Mouse (Mus musculus) megakaryocyte, embryonic 14.5 days (primary cell): Measurements from ENCODE around the gene Hectd2. TPM values are rescaled to one million over a fixed set of nuclear protein-coding genes. Genes with fewer than 3 reads are reported as not detected.

Experiments used
- H3K27me3 ChIP-seq: replicated peaks from 2 replicates; pipeline ENCODE3; 2012; ENCODE audit warnings: inconsistent platforms
- H3K36me3 ChIP-seq: replicated peaks from 2 replicates; pipeline ENCODE3; 2012; ENCODE audit warnings: low read length, inconsistent platforms, mixed read lengths
- H3K4me1 ChIP-seq: 2 replicates; pipeline ENCODE4 v1.6.1; 2012; ENCODE audit warnings: inconsistent platforms
- H3K4me3 ChIP-seq: replicated peaks from 2 replicates; pipeline ENCODE3; 2012; ENCODE audit warnings: moderate library complexity, mild to moderate bottlenecking, inconsistent platforms
- H3K9me3 ChIP-seq: 2 replicates; pipeline ENCODE4 v1.6.1; 2012; ENCODE audit warnings: inconsistent platforms
- FLI1 ChIP-seq: IDR thresholded peaks from 2 replicates; pipeline ENCODE4 v1.6.1; 2012; ENCODE audit warnings: low read length, inconsistent platforms, mixed read lengths
- GATA1 ChIP-seq: IDR thresholded peaks from 3 replicates; pipeline ENCODE4 v1.6.1; 2012; ENCODE audit warnings: mixed read lengths, low read length, inconsistent platforms, borderline replicate concordance
- polyA plus RNA-seq: library from polyadenylated mRNA; stranded (reverse); fragments of >175 nt; gene quantifications from 2 replicates; pipeline ENCODE4 v1.2.3, GENCODE M21; 2012; ENCODE audit warnings: low replicate concordance; ENCODE audit not compliant: insufficient read depth

Gene Hectd2
- polyA plus RNA-seq: 0.37 TPM in 1 of 2 replicates, not detected in the other

DNA sequence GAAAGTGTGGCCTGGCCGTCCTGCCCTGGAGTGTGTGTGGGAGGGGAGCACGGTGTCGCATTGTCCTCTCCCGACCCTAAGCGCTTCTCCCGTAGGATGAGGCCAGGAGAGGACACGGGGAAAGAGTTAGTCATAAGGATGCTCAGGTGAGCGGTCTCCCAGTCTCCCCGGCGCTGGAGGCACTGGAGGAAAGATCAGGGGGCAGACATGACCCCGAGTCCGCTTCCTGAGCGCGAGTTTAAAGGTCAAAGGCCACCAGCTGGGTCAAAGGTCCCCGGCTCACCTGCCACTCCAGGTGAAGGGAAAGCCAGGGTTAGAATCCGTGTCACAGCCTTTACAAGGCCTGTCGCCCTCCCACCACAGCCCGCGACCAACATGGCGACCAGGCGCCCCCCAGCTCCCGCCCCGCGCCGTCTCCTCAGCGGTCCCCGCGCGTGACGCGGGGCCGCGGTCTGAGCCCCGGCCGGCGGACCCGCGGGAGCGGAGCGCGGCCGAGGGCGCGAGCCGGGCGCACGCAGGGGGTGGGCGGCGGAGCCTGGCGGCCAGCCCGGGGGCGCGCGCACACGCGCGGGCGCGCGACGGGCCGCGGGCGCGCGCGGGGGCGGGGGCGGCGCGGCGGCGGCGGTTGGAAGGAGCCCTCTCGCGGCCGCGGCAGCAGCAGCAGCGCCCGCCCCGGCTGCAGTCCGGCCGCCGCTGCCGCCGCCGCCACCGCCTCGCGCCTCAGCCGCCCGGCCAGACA lies at the start of gene Hectd2:
Gene Hectd2 (plus strand): TSS at position 594 of the 739 bp plus-strand sequence.
- H3K4me1 ChIP-seq: peaks cover 15% of the 10 kb centered on the region
- peaks cover 16% of the 10 kb centered on the region for H3K27me3 ChIP-seq
- H3K36me3 ChIP-seq: no peaks in the 10 kb centered on the region
- TF ChIP-seq GATA1 (no peak), FLI1 (no peak)
- H3K9me3 ChIP-seq: no peaks in the 10 kb centered on the region
- H3K4me3 ChIP-seq: peak within 1 kb of the TSS; percentile 97

DNA sequence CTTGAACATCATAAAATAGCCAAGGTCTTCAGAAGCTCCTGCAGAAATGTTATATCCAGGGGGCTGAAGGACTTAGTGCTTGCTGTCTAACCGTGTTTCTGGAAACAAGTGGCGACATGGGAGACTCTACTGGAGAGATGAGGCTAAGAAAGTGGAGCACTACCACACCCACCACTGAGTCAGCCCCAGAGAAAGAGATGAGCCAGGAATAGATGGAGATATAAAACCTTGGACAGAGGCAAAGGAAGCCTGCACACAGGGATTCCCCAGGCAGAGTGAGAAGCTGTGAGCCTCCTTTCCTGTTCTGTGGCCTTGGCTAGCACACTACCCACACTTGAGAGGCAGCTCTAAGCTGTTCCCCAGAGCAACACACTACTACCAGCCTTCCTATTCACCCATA lies 49.7 kb upstream of the Hectd2 start:
- no peaks in the 10 kb centered on the region for H3K9me3 ChIP-seq
- H3K4me3 ChIP-seq: no peak overlapping the region
- TF ChIP-seq GATA1 (no peak), FLI1 (no peak)
- H3K27me3 ChIP-seq: no peaks in the 10 kb centered on the region
- peaks cover 15% of the 10 kb centered on the region for H3K4me1 ChIP-seq
- no peaks in the 10 kb centered on the region for H3K36me3 ChIP-seq

DNA sequence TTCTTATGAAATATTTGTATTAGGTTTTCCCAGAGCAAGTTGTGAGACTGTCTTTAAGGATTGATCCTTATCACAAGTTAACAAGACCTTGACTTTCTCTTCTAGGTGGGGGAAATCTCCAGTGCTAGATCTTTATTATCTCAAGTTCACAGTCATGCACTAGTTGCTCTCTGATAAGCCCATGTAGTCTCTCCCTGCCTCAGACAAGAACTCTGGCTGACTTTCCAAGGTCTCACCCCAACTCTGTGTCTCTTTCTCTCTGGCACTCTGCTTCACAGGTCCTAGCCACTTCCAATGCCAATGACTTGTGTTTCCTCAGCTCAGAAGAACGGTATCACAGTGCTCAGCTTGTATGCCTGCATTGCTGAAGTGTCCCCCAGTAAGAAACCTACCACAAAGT lies 43.1 kb upstream of the Hectd2 start:
- Histone ChIP-seq H3K27me3 (peaks cover 5% of the 10 kb centered on the region), H3K4me3 (no peak overlapping the region)
- no peak for TF ChIP-seq GATA1
- TF ChIP-seq FLI1: no peak

DNA sequence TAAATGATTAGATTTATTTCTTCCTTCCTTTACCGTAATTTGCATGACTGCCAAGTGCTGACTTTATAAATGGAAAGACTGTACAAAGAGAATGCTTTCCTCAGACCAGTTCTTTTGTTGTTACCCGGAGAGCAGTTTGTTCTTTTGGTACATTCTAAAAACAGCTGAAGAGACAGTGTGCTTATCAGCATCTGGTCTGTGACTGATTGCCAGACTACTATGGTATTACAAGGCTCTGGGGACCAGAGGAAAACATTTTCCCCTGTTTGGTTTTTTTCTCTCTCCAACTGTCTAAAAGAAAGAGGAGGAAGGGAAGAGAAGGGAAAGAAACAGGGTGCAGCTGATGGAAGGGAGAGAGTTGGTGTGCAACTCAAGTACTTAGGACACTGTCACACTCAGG lies 36.0 kb upstream of the Hectd2 start:
- Histone ChIP-seq H3K36me3 (no peaks in the 10 kb centered on the region), H3K9me3 (no peaks in the 10 kb centered on the region), H3K4me1 (peaks cover 19% of the 10 kb centered on the region), H3K4me3 (no peak overlapping the region), H3K27me3 (peaks cover 21% of the 10 kb centered on the region)
- TF ChIP-seq GATA1 (no peak), FLI1 (no peak)

More for the DNA sequence above, 43.1 kb upstream of the Hectd2 start:
- peaks cover 5% of the 10 kb centered on the region for H3K4me1 ChIP-seq
- no peaks in the 10 kb centered on the region for H3K36me3 ChIP-seq
- H3K9me3 ChIP-seq: no peaks in the 10 kb centered on the region

DNA sequence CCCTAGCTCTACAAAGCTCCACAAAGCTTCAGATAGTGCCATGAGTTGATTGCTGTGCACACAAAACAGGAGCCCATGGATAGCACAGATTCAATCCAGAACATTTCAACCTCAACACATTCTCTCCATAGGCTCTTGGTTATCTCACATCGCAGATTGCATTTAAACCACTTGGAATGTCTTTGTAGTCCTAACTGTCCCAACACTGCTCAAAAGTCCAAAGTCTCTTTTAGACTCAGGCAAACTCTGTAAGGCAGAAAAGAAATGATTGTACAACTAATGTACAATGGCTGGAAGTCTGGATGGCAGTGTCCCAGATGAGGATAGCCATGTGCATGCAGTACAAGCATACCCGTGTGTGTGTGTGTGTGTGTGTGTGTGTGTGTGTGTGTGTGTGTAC lies 32.9 kb upstream of the Hectd2 start:
- H3K4me1 ChIP-seq: peaks cover 21% of the 10 kb centered on the region
- peaks cover 16% of the 10 kb centered on the region for H3K27me3 ChIP-seq
- TF ChIP-seq FLI1 (no peak), GATA1 (no peak)
- no peaks in the 10 kb centered on the region for H3K36me3 ChIP-seq
- no peak overlapping the region for H3K4me3 ChIP-seq
- H3K9me3 ChIP-seq: no peaks in the 10 kb centered on the region

DNA sequence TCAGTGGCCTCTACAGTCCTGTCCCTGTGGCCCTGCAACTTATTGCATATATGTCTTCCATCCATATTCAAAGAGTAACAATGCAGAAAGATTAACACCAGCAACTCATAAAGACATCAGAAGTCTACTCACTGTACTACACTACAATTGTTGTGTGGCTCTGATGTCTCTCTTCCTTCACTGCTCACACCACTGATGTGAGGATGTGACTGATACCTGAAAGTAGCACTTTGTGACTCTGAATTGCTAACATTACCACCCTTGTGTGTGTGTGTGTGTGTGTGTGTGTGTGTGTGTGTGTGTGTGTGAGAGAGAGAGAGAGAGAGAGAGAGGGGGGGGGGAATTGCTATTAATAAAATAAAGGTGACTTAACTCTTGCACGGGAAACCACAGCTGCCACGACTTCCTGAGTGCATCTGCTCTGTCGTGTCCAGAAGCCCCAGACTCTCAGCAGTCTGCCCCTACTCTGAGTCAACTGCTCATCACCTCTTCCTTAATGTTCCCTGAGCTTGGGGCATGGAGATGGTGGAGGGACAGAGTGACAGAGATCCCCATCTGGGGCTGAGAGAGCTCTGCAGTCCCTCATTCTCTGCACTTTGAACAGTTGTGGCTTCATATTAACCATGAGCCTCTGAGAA lies 31.8 kb upstream of the Hectd2 start:
- H3K4me3 ChIP-seq: no peak overlapping the region
- TF ChIP-seq GATA1 (no peak), FLI1 (no peak)
- H3K27me3 ChIP-seq: peaks cover 16% of the 10 kb centered on the region
- no peaks in the 10 kb centered on the region for H3K36me3 ChIP-seq
- H3K9me3 ChIP-seq: no peaks in the 10 kb centered on the region
- peaks cover 21% of the 10 kb centered on the region for H3K4me1 ChIP-seq

DNA sequence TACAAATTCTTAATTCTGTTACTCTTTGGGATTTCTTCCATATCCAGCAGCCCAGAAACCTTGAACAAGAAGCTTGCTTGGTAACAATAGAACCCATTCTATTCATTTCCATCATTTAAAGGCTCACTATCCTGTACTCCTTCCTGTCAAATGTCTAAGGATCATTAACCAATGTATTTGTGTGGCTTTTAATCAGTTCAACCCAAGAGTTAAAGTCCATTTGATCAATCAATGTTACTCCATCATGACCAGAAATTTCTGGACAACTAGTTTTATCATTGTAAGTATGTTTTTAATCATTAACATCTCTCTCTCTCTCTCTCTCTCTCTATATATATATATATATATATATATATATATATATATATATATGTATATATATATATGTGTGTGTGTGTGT lies 29.4 kb upstream of the Hectd2 start:
- no peaks in the 10 kb centered on the region for H3K36me3 ChIP-seq
- no peaks in the 10 kb centered on the region for H3K9me3 ChIP-seq
- H3K27me3 ChIP-seq: peaks cover 6% of the 10 kb centered on the region
- peaks cover 15% of the 10 kb centered on the region for H3K4me1 ChIP-seq
- no peak overlapping the region for H3K4me3 ChIP-seq
- TF ChIP-seq GATA1 (no peak), FLI1 (no peak)

DNA sequence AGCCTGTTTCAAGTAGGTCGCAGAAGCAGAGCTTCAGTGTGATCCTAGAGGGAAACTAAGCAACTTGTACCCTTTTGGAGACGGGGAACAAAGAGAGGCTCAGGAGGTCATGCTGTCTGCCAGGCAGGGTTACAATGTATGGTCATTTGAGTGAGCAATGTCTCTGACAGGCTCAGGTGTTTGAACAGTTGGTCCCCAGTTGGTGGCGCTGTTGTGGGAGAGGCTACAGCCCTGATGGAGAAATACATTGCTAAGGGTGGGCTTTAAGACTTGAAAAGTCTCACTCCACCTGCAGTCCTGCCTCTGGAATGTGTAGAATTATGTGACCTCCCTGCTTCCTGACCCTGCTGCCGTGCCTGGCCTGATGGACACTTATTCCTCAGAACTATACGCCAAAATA lies 21.4 kb upstream of the Hectd2 start:
- Histone ChIP-seq H3K4me3 (no peak overlapping the region), H3K27me3 (peaks cover 19% of the 10 kb centered on the region), H3K4me1 (peaks cover 35% of the 10 kb centered on the region), H3K36me3 (no peaks in the 10 kb centered on the region), H3K9me3 (no peaks in the 10 kb centered on the region)
- no peak for TF ChIP-seq GATA1
- TF ChIP-seq FLI1: no peak

DNA sequence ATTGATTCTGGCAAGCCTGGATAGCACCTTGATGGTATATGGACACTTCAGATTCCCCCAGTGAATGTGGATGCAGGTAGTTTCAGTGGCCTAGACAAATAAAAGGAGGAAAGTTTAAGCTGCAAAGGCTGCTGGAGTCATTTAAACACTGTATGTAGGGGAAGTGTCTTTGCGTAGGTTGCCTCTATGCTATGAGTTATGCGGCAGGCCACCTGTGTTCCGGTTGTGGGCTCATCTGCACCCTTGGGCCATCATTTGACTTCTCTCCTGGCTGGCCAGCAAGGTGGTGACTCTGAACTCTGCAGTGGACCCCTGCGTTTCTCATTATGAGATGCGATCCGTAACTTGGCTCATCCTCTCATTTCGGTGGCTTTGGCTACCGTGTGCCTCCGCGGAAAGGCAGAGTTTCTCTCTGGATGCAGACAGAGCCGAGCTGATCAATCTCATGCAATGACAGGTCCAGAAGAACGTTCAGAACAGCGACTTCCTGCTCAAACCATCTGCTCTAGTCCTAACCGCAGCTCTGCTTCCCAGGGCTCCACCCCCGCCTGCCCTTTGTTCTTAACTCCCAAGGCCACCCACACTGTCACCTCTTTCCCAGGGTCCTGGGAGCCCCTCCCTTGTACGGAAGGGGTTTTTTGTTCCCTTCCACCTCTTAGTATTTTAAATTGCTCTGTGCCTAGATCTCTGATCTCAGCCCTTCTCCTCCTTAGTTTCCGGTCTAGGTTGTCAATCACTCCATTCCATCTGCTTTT lies 20.3 kb upstream of the Hectd2 start:
- peaks cover 20% of the 10 kb centered on the region for H3K27me3 ChIP-seq
- H3K4me3 ChIP-seq: peak overlapping the region; percentile 75
- H3K9me3 ChIP-seq: no peaks in the 10 kb centered on the region
- TF ChIP-seq GATA1: no peak
- TF ChIP-seq FLI1: no peak
- no peaks in the 10 kb centered on the region for H3K36me3 ChIP-seq
- H3K4me1 ChIP-seq: peaks cover 39% of the 10 kb centered on the region

DNA sequence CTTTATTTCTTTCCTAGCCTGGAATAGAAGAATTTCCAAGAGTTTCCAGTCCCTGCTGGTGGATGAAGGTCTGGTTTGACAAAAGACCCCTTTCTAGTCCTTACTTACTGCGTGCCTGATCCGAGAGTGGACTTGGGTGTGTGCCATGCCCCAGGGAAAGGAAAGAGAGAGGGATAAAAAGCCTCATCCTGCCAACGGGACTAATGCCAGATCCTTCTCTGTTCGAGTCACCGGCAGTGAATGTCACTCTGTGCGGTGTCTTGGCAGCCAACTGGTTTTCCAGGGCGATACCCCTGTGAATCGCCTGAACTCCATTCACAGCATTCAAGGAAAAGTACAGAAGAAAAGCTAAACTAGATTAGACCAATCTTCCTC lies 19.7 kb upstream of the Hectd2 start:
- Histone ChIP-seq H3K9me3 (no peaks in the 10 kb centered on the region), H3K4me1 (peaks cover 39% of the 10 kb centered on the region), H3K4me3 (no peak overlapping the region), H3K27me3 (peaks cover 20% of the 10 kb centered on the region), H3K36me3 (no peaks in the 10 kb centered on the region)
- TF ChIP-seq GATA1: no peak
- no peak for TF ChIP-seq FLI1
